Mouse (Mus musculus) c-Kit-positive CD71-positive TER-119-negative erythroid progenitor cells, embryonic 14.5 days (primary cell): ENCODE data around the gene Sos1.
A peak's percentile ranks its signal among the peaks of the same experiment; 100 is the strongest.
"Not testable (repeated sequence)": the region's sequence is repeated elsewhere in the genome, so short reads cannot be mapped to it uniquely, and the experiment has no call there.

ENCODE experiments used
- DNase-seq: peaks from one replicate; pipeline ENCODE4 v3.0.0-alpha.2; 2013; ENCODE audit warnings: low read depth

Sos1 gene

DNA sequence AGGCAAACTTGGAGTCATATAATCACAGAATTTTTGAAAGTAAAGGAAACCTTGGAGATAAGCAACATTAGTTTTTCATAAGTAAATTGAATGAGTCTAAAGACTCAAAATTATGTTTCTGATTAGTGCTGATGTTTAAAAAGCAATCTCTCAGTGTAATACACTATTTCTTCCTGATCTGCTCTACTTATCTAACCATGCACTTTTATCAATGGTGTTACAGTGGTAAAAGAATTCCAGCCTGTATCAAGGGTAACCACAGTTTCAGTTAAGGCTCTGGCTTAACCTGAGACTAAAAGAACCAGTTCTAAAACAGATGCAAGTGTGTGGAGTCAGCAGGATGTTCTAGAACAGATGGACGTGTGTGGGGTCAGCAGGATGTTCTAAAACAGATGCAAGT, 59.3 kb downstream of the Sos1 start:
- no peak for DNase-seq

DNA sequence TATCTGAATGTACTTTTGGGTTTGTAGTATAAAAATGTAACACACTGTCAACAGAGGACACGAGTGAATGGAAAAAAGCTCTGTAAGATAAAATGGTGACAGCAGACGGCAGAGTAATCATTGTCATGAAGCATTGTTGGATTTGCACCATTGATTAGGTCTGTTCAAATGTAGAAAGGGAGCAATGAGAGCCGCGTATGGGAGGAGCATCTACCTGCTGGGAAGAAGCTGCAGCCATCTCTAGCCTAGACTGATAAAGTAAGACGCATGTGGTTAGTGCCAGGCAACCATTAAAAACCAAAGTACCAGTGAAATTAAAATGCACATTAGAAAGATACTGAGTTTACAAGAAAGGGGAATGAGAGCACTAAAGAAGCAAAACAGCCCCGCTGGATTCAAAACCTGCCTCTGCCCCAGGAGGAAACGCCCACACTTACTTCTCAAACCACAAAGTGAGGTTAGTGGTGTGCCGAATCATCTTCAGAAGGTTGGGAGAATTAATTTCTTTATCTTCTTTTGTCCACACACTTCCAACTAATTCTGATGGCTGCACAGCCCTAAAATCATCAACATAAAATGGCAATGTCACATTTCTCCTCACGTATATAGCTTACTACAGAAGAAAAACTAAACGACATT, 61.6 kb downstream of the Sos1 start:
- DNase-seq, result no peak

DNA sequence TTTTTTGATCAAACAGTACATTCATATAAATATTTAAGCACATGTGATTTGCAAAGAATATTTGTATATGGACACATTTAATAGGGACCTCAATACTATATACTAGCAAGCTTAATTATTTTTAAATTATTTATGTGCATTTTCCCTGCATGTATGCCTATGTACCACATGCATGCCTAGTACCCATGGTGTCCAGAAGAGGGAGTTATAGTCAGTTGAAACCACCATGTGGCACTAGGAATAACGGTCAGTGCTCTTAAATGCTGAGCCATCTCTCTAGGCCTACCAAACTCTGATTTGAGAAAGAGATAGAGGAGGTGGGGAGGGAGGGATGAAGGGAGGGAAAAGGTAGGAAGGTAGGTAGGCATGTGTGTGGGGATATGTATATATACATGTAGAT, 69.1 kb downstream of the Sos1 start:
- DNase-seq, result no peak

DNA sequence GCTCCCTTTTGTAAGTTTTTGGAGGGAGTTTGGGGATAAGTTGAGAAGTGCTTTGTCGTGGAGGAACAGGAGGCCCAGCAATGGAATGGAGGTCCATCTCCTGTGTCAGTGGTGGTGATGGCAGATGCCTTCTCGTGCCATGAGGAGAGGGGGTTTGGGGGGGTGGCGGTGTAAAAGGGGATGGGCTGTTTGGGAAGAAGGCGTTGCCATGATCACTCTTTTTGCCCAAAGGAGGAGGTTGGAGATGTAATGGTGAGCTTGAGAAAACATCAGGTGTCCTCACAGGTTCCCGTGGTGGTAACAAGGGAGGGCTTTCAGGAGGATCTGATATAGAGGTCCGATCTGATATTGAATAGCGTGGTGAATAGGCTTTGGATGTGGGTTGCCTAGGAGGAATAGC, 82.0 kb downstream of the Sos1 start:
- no peak for DNase-seq

DNA sequence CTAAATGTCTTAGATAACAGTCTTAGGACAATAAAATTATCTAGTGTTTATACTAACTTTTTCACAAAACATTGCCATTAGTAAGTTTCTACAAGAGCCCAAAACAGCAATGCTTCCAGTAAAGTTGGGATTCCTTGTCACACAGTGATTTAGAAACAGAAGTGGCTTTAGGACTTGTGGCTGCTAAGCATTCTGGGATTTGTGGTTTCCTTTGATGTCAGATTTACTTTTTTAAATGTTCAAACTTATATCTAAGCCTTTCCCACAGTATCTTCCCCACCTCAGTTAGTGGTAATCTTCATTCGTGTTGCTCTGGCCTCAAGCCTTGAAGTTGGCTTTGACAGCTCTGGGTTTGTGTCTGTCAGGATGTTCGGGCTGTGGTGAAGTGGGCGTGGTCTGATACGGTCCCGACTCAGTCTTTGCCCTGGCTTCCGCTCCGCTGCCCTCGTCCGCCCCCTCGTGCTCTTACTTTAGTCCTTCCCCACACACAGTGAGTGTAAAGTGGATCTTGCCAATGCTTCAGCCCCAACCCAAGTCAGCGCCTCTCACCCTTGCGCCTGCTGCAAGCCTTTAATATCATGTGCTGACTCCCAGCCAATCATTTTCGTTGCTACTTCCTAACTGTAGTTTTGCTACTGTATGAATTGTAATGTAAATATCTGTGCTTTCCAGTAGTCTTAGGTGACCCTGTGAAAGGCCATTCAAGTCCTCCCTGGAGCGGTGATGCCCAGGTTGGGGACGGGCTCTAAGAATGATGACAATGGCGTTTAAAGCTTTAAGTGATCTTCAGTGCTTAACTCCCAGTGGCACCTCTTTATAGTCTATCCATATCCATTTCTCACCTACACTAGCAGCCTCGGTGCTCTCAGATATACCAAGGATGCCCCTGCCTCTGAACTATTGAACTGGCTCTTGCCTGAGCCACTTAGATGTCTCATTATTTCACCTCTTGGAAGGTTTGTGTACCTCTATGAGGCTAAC, 88.5 kb downstream of the Sos1 start:
- peak; percentile 27 for DNase-seq

- no peak for DNase-seq
These were observed 90.2 kb downstream of the Sos1 start for GRCm38 (mm10) chr17:80390024-80390423.

DNA sequence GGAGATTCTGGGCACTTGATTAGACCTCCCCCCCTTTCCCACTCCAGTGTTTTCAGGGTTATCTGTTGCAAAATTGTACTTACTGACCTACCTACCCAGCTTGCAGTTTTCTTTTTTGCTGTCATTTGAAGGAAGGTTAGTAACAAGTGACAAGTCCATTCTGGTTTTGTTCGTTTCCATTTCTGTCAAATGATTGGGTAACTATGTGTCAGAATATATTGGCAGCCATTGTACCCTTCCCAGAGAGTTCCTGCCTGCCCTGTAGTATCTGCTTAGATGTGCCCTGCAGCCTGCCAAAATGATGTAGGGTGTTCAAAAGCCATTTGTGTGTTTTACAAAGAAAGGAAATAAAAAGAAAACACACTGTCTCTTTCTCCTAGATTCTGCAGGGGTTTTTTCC, 94.6 kb downstream of the Sos1 start:
- no peak for DNase-seq

- not testable (repeated sequence) for DNase-seq
These were observed 101.9 kb downstream of the Sos1 start for GRCm38 (mm10) chr17:80378386-80378785.

GRCm38 (mm10) chr17:80373726-80374096, 106.5 kb downstream of the Sos1 start:
- DNase-seq, result no peak

DNA sequence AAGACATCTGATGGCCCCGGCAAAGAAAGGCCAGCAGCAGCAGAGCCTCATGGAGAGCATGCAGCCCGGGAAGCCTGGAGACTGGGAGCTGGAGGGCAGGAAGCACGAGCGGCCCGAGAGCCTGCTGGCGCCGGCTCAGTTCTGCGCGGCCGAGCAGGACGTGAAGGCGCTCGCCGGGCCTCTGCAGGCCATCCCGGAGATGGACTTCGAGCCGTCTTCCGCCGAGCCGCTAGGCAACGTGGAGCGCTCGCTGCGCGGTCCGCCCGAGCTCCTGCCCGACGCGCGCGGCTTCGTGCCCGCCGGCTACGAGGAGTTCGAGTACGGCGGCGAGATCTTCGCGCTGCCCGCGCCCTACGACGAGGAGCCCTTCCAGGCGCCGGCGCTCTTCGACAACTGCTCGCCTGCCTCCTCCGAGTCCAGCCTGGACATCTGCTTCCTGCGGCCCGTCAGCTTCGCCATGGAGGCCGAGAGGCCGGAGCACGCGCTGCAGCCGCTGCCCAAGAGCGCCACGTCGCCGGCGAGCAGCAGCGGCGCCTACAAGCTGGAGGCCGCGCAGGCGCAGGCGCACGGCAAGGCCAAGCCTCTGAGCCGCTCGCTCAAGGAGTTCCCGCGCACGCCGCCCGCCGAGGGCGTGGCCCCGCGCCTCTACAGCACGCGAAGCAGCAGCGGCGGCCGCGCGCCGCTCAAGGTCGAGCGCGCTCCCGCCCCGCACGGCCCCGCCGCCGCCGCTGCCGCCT, 107.1 kb downstream of the Sos1 start, which contains the start of gene Gm10190:
TSS of gene Gm10190 (minus strand) at position 553 of the 737 bp plus-strand sequence.
- DNase-seq, result peak; percentile 63

GRCm38 (mm10) chr17:80368606-80369005, 111.6 kb downstream of the Sos1 start:
- no peak for DNase-seq

- DNase-seq, result no peak
These were observed 113.0 kb downstream of the Sos1 start for GRCm38 (mm10) chr17:80367276-80367675.

DNA sequence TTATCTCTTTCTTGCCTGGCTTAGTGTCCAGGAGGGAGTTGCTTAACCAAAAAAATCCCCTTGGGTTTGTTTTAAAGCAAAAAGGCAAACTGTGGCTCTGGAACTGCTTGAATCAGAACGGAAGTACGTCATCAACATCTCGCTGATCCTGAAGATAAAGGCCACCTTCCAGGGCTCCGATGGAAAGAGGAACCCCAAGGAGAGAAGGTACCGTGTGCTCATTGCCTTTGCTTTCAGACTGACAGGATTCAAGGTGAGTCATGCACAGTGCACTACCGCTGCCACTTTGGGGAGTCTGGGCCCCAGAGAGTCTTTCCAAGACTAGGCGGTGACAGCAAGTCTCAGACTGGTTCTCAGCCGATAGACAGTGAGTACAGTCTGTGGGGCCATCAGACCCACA, 120.0 kb downstream of the Sos1 start:
- DNase-seq, result no peak

DNA sequence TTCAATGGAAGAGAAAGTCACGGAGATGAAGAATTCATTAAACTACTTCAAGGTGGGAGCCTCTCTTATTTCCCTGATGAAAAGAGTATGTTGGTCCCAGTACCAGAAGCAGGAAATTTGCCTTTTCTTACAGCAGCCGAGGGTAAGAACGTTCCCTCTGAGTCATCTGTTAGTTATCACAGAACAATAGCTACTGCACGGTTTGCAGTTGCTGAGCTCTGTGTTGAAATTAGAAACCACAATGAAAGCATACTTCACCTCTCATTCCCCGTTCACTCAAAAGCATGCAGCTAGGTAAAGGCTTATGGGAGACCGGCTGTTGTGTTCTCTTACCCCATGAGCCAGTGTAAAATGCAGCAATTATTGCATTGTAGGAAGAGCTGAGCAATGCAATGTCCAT, 133.0 kb downstream of the Sos1 start:
- DNase-seq, result no peak

DNA sequence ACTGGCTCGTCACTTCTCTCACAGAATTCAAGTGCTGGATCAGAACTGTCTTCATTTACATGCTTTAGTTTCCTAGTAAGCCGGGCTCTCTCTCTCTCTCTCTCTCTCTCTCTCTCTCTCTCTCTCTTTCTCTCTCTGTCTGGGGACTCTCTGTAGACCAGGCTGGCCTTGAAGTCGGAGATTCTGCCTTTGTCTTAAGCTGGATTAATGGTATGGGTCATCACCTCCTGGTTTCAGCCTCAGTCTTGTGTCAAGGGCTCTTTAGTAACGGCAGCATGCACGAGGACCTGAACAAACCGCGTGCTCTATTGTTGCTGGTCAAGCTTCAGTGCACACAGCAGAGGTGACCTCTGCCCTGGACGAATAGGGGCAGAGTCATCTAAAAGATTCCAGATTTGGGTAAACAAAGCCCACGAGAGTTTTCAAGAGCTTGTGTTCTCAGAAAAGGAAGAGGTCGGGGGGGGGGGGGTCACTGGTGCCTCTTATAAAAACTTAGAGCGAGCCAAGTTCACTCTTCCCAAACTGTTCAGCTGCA, 133.6 kb downstream of the Sos1 start:
- DNase-seq, result no peak

GRCm38 (mm10) chr17:80345277-80345676, 135.0 kb downstream of the Sos1 start:
- DNase-seq, result no peak
